26 mouse cellular contexts compared by ENCODE assay signal in the genomic region with DNA sequence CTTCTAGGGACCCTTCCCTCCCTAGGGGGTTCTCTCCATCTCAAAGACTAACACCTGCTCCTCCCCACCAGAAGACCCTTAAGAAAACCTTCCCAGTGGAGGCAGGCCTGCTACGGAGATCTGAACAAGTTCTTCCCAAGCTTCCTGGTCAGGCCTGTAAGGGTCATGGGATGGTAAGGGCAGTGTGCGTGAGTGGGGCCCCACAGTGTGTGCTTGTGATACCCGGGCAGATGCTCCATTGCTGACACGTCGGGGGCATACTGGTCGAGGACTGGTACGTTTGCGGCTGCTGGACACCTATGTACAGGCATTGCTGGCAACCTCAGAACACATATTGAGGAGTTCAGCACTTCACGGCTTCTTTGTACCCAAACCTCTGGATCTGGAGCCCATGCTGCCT. TPM values are rescaled to one million over a fixed set of nuclear protein-coding genes. Genes with fewer than 3 reads are reported as not detected.
DNase-seq lines count a peak whose midpoint lies in the region; ATAC-seq lines count a peak whose summit lies in the region.
"Had no signal": no experiment of that assay in that cellular context is flagged by ENCODE, and none has a peak within 500 bp of the region (broad histone marks: within the 10 kb centered on the region; RNA-seq: fewer than 3 reads in every experiment).

No protein-coding gene starts in this region.

- H3K9ac ChIP-seq in kidney, embryonic 14.5 days (ENCODE audit: low read depth, low read length): 0 out of 2 replicates have a peak overlapping the region, but pooled peaks have one; percentile 12
- H3K9ac ChIP-seq in embryonic facial prominence, embryonic 14.5 days (ENCODE audit: low read depth, low read length): 0 out of 2 replicates have a peak overlapping the region, but pooled peaks have one; percentile 40
- no peak overlapping the region; the same call in 1 of the 2 replicates for H3K9ac ChIP-seq in stomach, embryonic 16.5 days (ENCODE audit: low read length)
- H3K9ac ChIP-seq: heart, embryonic 12.5 days; neural tube, embryonic 13.5 days had no signal

- no peak overlapping the region for H3K27ac ChIP-seq in kidney, embryonic 14.5 days (ENCODE audit: low read depth, low read length)
- 0 out of 2 replicates have a peak overlapping the region, but pooled peaks have one; percentile 6 for H3K27ac ChIP-seq in embryonic facial prominence, embryonic 14.5 days (replicated peaks; ENCODE audit: low read depth, low read length)
- peak overlapping the region; percentile 64; the same call in 1 of the 2 replicates for H3K27ac ChIP-seq in stomach, embryonic 16.5 days (ENCODE audit: low read length)
- H3K27ac ChIP-seq: left cerebral cortex, adult 2 months; limb, embryonic 13.5 days; macrophage; midbrain, embryonic 10.5 days; neural tube, embryonic 13.5 days had no signal

- H3K4me2 ChIP-seq in kidney, embryonic 14.5 days (replicated peaks; ENCODE audit: low read depth, low read length): no peak overlapping the region
- peak overlapping the region; percentile 26; the same call in 1 of the 2 replicates for H3K4me2 ChIP-seq in embryonic facial prominence, embryonic 14.5 days (ENCODE audit: low read depth, low read length)
- H3K4me2 ChIP-seq in stomach, embryonic 16.5 days (ENCODE audit: low read depth, low read length): 0 out of 2 replicates have a peak overlapping the region, but pooled peaks have one; percentile 15
- H3K4me2 ChIP-seq: heart, embryonic 12.5 days; limb, embryonic 13.5 days; neural tube, embryonic 13.5 days had no signal

- WGBS in kidney, embryonic 14.5 days: 71% methylated on average over 9 of the region's 9 CpGs
- 72% methylated on average over 9 of the region's 9 CpGs for WGBS in embryonic facial prominence, embryonic 14.5 days
- 66% methylated on average over 9 of the region's 9 CpGs for WGBS in stomach, embryonic 16.5 days

- H3K27me3 ChIP-seq in kidney, embryonic 14.5 days (ENCODE audit: control insufficient read depth, insufficient read depth, low read length): no peaks in the 10 kb centered on the region
- no peaks in the 10 kb centered on the region for H3K27me3 ChIP-seq in embryonic facial prominence, embryonic 14.5 days (replicated peaks; ENCODE audit: control insufficient read depth, insufficient read depth, low read length)
- no peaks in the 10 kb centered on the region for H3K27me3 ChIP-seq in stomach, embryonic 16.5 days (ENCODE audit: control insufficient read depth, insufficient read depth, low read length)
- H3K27me3 ChIP-seq: limb, embryonic 13.5 days; neural tube, embryonic 13.5 days; Patski had no signal

- H3K36me3 ChIP-seq in kidney, embryonic 14.5 days (ENCODE audit: control insufficient read depth, insufficient read depth, low read length): peaks cover 43% of the 10 kb centered on the region
- H3K36me3 ChIP-seq in embryonic facial prominence, embryonic 14.5 days (ENCODE audit: control insufficient read depth, insufficient read depth, low read length): peaks cover 41% of the 10 kb centered on the region
- H3K36me3 ChIP-seq in stomach, embryonic 16.5 days (ENCODE audit: control insufficient read depth, insufficient read depth, low read length): peaks cover 15% of the 10 kb centered on the region

- H3K9me3 ChIP-seq in kidney, embryonic 14.5 days (ENCODE audit: control insufficient read depth, low read length): no peaks in the 10 kb centered on the region
- H3K9me3 ChIP-seq in embryonic facial prominence, embryonic 14.5 days (ENCODE audit: control insufficient read depth, low read length): no peaks in the 10 kb centered on the region
- no peaks in the 10 kb centered on the region for H3K9me3 ChIP-seq in stomach, embryonic 16.5 days (replicated peaks; ENCODE audit: control insufficient read depth, low read length)
- H3K9me3 ChIP-seq: heart, embryonic 12.5 days; limb, embryonic 13.5 days; midbrain, embryonic 10.5 days; neural tube, embryonic 13.5 days had no signal

- peaks cover 11% of the 10 kb centered on the region for H3K4me1 ChIP-seq in kidney, embryonic 14.5 days (ENCODE audit: control insufficient read depth, insufficient read depth, low read length)
- peaks cover 16% of the 10 kb centered on the region for H3K4me1 ChIP-seq in embryonic facial prominence, embryonic 14.5 days (ENCODE audit: control insufficient read depth, insufficient read depth, low read length)
- peaks cover 24% of the 10 kb centered on the region for H3K4me1 ChIP-seq in stomach, embryonic 16.5 days (ENCODE audit: control insufficient read depth, insufficient read depth, low read length)

- no peak for DNase-seq in kidney, postnatal 4 days
- peak; percentile 37 for DNase-seq in testis, postnatal 10 days (ENCODE audit: low spot score)
- no peak for DNase-seq in testis, postnatal 14 days (ENCODE audit: low spot score)
- no peak for DNase-seq in embryonic facial prominence, embryonic 14.5 days (ENCODE audit: low spot score)
- DNase-seq in cerebellum, postnatal 36 days: no peak
- DNase-seq in heart, postnatal 4 days: no peak
- DNase-seq: cerebellum, adult 11 months; cerebellum, postnatal 25 days; kidney, adult 8-10 months; layer of hippocampus, adult 9-11 months; right cerebral cortex, adult 18-20 months had no signal

- H3K4me3 ChIP-seq in kidney, embryonic 14.5 days (ENCODE audit: low read length): no peak overlapping the region
- no peak overlapping the region for H3K4me3 ChIP-seq in embryonic facial prominence, embryonic 14.5 days (ENCODE audit: low read depth, low read length)
- no peak overlapping the region for H3K4me3 ChIP-seq in stomach, embryonic 16.5 days (replicated peaks; ENCODE audit: low read length)
- H3K4me3 ChIP-seq: erythroblast, embryonic 14.5 days; heart, embryonic 12.5 days; left cerebral cortex, adult 2 months; limb, embryonic 13.5 days; midbrain, embryonic 10.5 days; neural tube, embryonic 13.5 days had no signal

- no peak for ATAC-seq in kidney, embryonic 14.5 days (ENCODE audit: low FRiP score, low TSS enrichment)
- no peak for ATAC-seq in embryonic facial prominence, embryonic 14.5 days (ENCODE audit: low read depth)
- no peak for ATAC-seq in stomach, embryonic 16.5 days (ENCODE audit: insufficient read depth, low FRiP score)
- ATAC-seq: forebrain, embryonic 16.5 days; Patski had no signal

RNA-seq across cellular contexts. Expression of a gene that starts 2.7 kb away (rescaled TPM):
- 3.1 and 3.5 TPM in 2 replicates for polyA plus RNA-seq in kidney, embryonic 14.5 days (2014; fragmentation: Nextera tagmentation; extraction: Ambion mirVana)
- 3.7 and 5.3 TPM in 2 replicates for polyA plus RNA-seq in embryonic facial prominence, embryonic 14.5 days (2014; fragmentation: Nextera tagmentation; extraction: Ambion mirVana)
- polyA plus RNA-seq in stomach, embryonic 16.5 days (2015; fragmentation: Nextera tagmentation; extraction: Ambion mirVana): 3.8 and 5.8 TPM in 2 replicates
- 1 to 10 TPM; 1.9 to 2.1 TPM for total RNA-seq in heart, postnatal 4 days (2021)

RNA-seq across cellular contexts. Expression of a gene that starts 2.8 kb away (rescaled TPM):
- polyA plus RNA-seq in kidney, embryonic 14.5 days (2014; fragmentation: Nextera tagmentation; extraction: Ambion mirVana): 48.1 and 54.4 TPM in 2 replicates
- polyA plus RNA-seq in embryonic facial prominence, embryonic 14.5 days (2014; fragmentation: Nextera tagmentation; extraction: Ambion mirVana): 40.8 and 41.9 TPM in 2 replicates
- polyA plus RNA-seq in stomach, embryonic 16.5 days (2015; fragmentation: Nextera tagmentation; extraction: Ambion mirVana): 34.5 and 35.2 TPM in 2 replicates
- 10 to 100 TPM; 23.3 to 25.6 TPM for total RNA-seq in heart, postnatal 4 days (2021)

RNA-seq across cellular contexts. Expression of a gene that starts 8.7 kb away (rescaled TPM):
- polyA plus RNA-seq in kidney, embryonic 14.5 days (2014; fragmentation: Nextera tagmentation; extraction: Ambion mirVana): 64.8 and 105 TPM in 2 replicates
- 50.1 and 67.2 TPM in 2 replicates for polyA plus RNA-seq in embryonic facial prominence, embryonic 14.5 days (2014; fragmentation: Nextera tagmentation; extraction: Ambion mirVana)
- 63.6 and 70.4 TPM in 2 replicates for polyA plus RNA-seq in stomach, embryonic 16.5 days (2015; fragmentation: Nextera tagmentation; extraction: Ambion mirVana)
- 10 to 100 TPM; 25.2 to 29.2 TPM for total RNA-seq in heart, postnatal 4 days (2021)

RNA-seq across cellular contexts. Expression of a gene that starts 9.0 kb away (rescaled TPM):
- 1.0 and 1.2 TPM in 2 replicates for polyA plus RNA-seq in kidney, embryonic 14.5 days (2014; fragmentation: Nextera tagmentation; extraction: Ambion mirVana)
- 7.7 and 8.2 TPM in 2 replicates for polyA plus RNA-seq in embryonic facial prominence, embryonic 14.5 days (2014; fragmentation: Nextera tagmentation; extraction: Ambion mirVana)
- polyA plus RNA-seq in stomach, embryonic 16.5 days (2015; fragmentation: Nextera tagmentation; extraction: Ambion mirVana): 6.1 and 6.2 TPM in 2 replicates
- under 1 TPM; 0.14 to 0.27 TPM for total RNA-seq in heart, postnatal 4 days (2021)
- total RNA-seq: heart, postnatal 25 days; monocyte, adult 5-6 weeks had no signal
- polyA plus RNA-seq: erythroblast, embryonic 14.5 days had no signal

RNA-seq across cellular contexts. Expression of a gene that starts 19.1 kb away (rescaled TPM):
- 0.62 TPM in 1 of 2 replicates, not detected in the other for polyA plus RNA-seq in kidney, embryonic 14.5 days (2014; fragmentation: Nextera tagmentation; extraction: Ambion mirVana)
- 0.17 TPM in 1 of 2 replicates, not detected in the other for polyA plus RNA-seq in embryonic facial prominence, embryonic 14.5 days (2014; fragmentation: Nextera tagmentation; extraction: Ambion mirVana)
- 0.14 TPM in 1 of 2 replicates, not detected in the other for polyA plus RNA-seq in stomach, embryonic 16.5 days (2015; fragmentation: Nextera tagmentation; extraction: Ambion mirVana)
- total RNA-seq in heart, postnatal 4 days (2021): not detected
- total RNA-seq: adrenal gland, postnatal 14 days; gastrocnemius, adult 18-20 months; heart, postnatal 25 days; monocyte, adult 5-6 weeks had no signal
- polyA plus RNA-seq: forebrain, embryonic 16.5 days; heart, embryonic 12.5 days; limb, embryonic 13.5 days; macrophage had no signal
